Mouse (Mus musculus) embryo, embryonic 11 days (tissue): ENCODE measurements around the gene Mageb5.
"Not testable (repeated sequence)": the region's sequence is repeated elsewhere in the genome, so short reads cannot be mapped to it uniquely, and the experiment has no call there.

Source experiments
- DNase-seq: peaks from one replicate; pipeline ENCODE4 v3.0.0-alpha.2; 2015

The Mageb5 gene

DNA sequence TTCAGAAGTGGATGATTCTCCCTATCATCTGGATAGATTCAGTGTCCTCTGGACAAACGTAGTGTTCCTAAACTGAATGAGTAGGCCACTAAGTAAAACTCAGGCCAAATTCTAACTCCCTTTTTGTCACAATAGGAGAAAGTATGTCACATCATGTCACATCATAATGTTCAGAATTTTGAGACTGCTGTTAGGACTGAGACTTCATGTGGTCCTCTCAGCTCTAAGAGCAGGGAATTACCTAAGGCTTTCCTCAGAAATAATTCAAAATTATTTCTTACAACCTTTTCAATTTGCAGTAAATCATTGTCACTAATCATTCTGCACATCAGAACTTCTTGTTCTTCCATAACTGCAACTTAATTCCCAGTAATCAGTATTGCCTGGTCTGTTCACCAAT lies at the start of gene Mageb5:
Gene Mageb5, minus strand, starts transcription at position 101 of the 400 bp plus-strand sequence.
- DNase-seq: not testable (repeated sequence)

DNA sequence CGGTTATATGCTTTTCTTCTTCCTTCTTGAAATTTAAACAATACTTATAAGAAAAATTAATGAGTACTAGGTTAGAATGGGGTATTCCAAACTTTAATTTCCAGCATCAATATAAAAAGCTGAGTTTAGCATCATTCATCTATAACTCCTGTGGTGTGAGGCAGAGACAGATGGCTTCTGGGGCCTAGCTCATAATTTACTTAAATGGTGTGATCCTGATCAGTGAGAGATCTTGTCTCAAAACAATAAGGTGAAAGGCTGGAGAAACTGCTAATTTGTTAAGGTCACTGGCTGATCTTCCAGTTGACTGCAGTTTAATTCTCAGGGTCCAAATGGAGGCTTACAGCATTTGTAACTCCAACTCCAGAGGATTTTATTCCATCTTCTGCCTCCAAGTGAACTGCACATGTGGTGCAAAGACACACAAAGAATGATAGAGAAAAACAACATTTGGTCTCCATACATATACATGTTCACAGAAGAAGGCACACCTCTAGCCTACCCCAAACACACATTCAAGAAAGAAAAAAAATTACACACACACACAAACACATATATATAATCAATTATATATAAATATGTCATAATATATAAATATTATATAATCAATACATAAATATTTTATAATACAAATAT lies 23.1 kb downstream of the Mageb5 start:
- not testable (repeated sequence) for DNase-seq
